Mouse (Mus musculus) lung, postnatal 0 days (tissue): Measurements from ENCODE around the gene Cmas.

ENCODE experiments used
- CTCF ChIP-seq: IDR thresholded peaks from 2 replicates; pipeline ENCODE4 v1.5.1; 2016; ENCODE audit warnings: antibody characterized with exemption, mild to moderate bottlenecking
- EP300 ChIP-seq: IDR thresholded peaks from 2 replicates; pipeline ENCODE4 v1.6.1; 2016; ENCODE audit warnings: antibody characterized with exemption, mild to moderate bottlenecking, control low read depth

DNA sequence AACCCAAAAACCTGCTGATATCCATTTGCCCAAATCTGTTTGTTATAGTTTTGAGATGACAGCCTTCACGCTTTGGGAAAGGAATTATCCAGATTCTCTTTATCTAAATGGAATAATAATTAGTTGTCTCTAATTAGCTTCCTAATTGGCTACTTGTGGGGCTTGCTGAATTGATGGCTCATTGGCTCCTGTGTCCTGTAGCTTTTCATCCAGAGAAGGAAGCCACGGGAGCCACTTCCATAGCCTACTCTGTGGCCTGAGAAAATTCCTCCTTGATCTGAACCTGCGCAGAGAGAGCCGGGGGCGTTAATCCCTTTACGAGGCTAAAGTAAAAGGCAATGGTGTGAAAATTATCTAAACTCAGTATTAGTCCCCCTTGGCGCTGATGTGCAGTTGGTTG lies 24.8 kb downstream of the Cmas start:
- TF ChIP-seq CTCF (no peak), EP300 (no peak)
